Mouse (Mus musculus): ENCODE data around the gene Bcl2l2. TPM values are rescaled to one million over a fixed set of nuclear protein-coding genes. Genes with fewer than 3 reads are reported as not detected.

Bcl2l2 gene
- polyA plus RNA-seq, 1 experiment from 2014 or later: 1.2 TPM

GRCm38 (mm10) chr14:54925349-54926342 lies 42.5 kb downstream of the Bcl2l2 start, which contains the start of gene Efs:
TSS of gene Efs (minus strand) at chr14:54926126.
- peaks cover 95% of the 10 kb centered on the region for H3K27me3 ChIP-seq (replicated peaks)
- peak within 1 kb of the TSS; percentile 69 for H3K4me2 ChIP-seq
- H3K36me3 ChIP-seq: no peaks in the 10 kb centered on the region
- H3K4me3 ChIP-seq: peak within 1 kb of the TSS; percentile 45
- peaks cover 30% of the 10 kb centered on the region for H3K4me1 ChIP-seq
- peak within 1 kb of the TSS; percentile 46; the same call in 1 of the 2 replicates for H3K27ac ChIP-seq
- 7% methylated on average over 54 of the region's 57 CpGs for WGBS (ENCODE audit: insufficient replicate concordance)
- H3K9me3 ChIP-seq (replicated peaks): no peaks in the 10 kb centered on the region
- H3K9ac ChIP-seq: peak within 1 kb of the TSS; percentile 49; the same call in 1 of the 2 replicates
- ATAC-seq: 0 out of 2 replicates have a peak, but pooled peaks have one; percentile 27

GRCm38 (mm10) chr14:54926401-54927158 lies 43.4 kb downstream of the Bcl2l2 start:
- H3K9ac ChIP-seq: peak overlapping the region; percentile 49; the same call in 1 of the 2 replicates
- no peaks in the 10 kb centered on the region for H3K9me3 ChIP-seq (replicated peaks)
- H3K4me1 ChIP-seq: peaks cover 30% of the 10 kb centered on the region
- 1% methylated on average over 46 of the region's 58 CpGs for WGBS (ENCODE audit: insufficient replicate concordance)
- H3K27me3 ChIP-seq (replicated peaks): peaks cover 92% of the 10 kb centered on the region
- peak overlapping the region; percentile 69 for H3K4me2 ChIP-seq
- H3K36me3 ChIP-seq: no peaks in the 10 kb centered on the region
- 0 out of 2 replicates have a peak overlapping the region, but pooled peaks have one; percentile 46 for H3K27ac ChIP-seq
- ATAC-seq: no peak
- H3K4me3 ChIP-seq: peak overlapping the region; percentile 45

DNA sequence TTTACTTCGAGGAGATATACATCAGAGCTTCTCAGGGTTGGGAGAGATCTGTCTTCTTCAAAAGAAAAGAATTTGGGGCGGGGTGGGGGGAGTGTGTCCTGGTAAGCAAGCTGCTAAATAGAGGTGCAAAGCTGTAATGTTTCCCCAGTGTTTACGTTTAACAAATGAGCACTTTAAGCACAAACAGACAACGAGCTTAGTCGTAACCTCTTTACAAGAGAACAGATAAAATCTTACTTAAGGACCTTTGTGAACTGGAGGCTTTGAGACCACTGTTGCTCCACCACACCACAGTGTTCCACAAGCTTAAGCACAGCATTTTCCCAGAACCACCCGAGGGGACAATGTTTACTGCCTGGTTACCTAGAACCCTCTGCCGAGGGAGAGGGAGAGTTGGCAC lies 44.1 kb downstream of the Bcl2l2 start:
- peaks cover 30% of the 10 kb centered on the region for H3K4me1 ChIP-seq
- no peak overlapping the region for H3K27ac ChIP-seq
- no peaks in the 10 kb centered on the region for H3K36me3 ChIP-seq
- peaks cover 88% of the 10 kb centered on the region for H3K27me3 ChIP-seq (replicated peaks)
- no peaks in the 10 kb centered on the region for H3K9me3 ChIP-seq (replicated peaks)
- no peak for ATAC-seq
- H3K4me2 ChIP-seq: peak overlapping the region; percentile 69; the same call in 1 of the 2 replicates
- WGBS (ENCODE audit: insufficient replicate concordance): 25% methylated on average over 7 of the region's 7 CpGs
- no peak overlapping the region for H3K4me3 ChIP-seq
- no peak overlapping the region for H3K9ac ChIP-seq

DNA sequence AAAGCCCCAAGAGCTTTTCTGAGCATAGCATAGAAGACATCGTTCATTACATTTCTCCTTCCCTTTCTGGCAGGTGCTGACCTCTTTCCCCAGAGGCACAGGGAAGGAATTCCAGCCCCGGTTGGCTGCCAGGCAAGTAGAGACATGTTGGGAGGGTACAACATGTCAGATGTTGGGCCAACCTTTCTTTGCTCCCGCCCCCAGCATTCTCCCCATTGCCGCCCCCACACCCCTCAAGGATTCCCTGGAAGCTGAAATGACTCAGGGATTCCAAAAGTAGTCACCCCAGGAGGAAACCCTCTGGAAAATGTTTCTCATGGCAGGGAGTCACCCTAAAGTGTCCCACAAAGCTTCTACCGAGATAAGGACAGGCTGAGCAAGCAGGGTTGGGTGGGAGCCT lies 46.6 kb downstream of the Bcl2l2 start:
- H3K4me1 ChIP-seq: peaks cover 18% of the 10 kb centered on the region
- no peaks in the 10 kb centered on the region for H3K9me3 ChIP-seq (replicated peaks)
- H3K9ac ChIP-seq: no peak overlapping the region
- no peak overlapping the region for H3K4me3 ChIP-seq
- H3K27me3 ChIP-seq (replicated peaks): peaks cover 69% of the 10 kb centered on the region
- no peaks in the 10 kb centered on the region for H3K36me3 ChIP-seq
- H3K27ac ChIP-seq: no peak overlapping the region
- H3K4me2 ChIP-seq: no peak overlapping the region
- WGBS (ENCODE audit: insufficient replicate concordance): 61% methylated on average over 5 of the region's 5 CpGs
- no peak for ATAC-seq

DNA sequence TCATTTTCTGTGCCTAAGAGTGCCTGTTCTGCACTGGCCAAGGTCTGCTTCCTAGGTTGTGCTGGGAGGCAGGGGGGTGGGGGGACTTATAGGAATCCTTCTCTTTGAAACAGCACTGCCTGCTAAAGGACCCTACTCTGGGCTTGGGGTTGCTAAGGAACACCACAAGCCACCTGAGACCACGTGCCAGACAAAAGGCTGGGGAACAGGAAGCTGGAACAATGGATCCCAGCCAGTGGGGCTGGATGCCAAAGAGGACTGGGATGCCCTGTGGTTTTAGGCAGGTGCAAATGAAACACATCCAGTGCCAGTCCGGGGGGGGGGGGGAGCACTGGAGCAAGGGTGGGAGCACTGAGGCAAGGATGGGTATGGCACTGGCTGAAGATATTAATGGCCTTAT lies 47.3 kb downstream of the Bcl2l2 start:
- H3K27me3 ChIP-seq (replicated peaks): peaks cover 69% of the 10 kb centered on the region
- no peak overlapping the region for H3K27ac ChIP-seq
- H3K4me3 ChIP-seq: no peak overlapping the region
- 6% methylated on average over 2 of the region's 2 CpGs for WGBS (ENCODE audit: insufficient replicate concordance)
- H3K36me3 ChIP-seq: no peaks in the 10 kb centered on the region
- no peak overlapping the region for H3K9ac ChIP-seq
- peaks cover 12% of the 10 kb centered on the region for H3K4me1 ChIP-seq
- H3K4me2 ChIP-seq: no peak overlapping the region
- ATAC-seq: no peak
- no peaks in the 10 kb centered on the region for H3K9me3 ChIP-seq (replicated peaks)

DNA sequence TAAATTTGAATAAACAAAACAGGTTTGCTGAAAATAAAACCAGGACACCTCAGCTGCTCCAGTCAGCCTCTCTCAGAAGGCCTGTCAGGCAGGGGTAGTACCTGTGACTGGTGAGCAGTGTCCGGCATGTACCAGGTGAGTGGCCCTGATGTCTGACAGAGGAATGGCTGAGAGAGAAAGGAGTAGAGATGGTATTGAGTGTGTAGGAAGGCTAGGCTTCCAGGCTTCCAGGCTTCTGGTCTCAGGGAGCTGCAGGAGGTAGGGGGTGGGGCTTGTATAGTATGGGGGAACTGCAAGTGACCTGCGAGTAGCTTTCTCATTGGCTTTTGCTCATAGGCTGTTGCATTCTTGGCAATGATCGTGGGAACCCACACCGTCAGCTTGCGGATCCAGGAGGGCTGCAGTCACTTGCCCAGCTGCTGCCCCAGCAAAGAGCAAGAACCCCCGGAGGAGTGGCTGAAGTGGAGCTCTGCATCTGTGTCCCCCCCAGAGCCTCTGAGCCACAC lies 49.5 kb downstream of the Bcl2l2 start, which contains the start of gene Il25:
Gene Il25 (plus strand): TSS at position 51 of the 506 bp plus-strand sequence.
- no peak within 1 kb of the TSS for H3K4me2 ChIP-seq
- H3K27ac ChIP-seq: no peak within 1 kb of the TSS
- H3K36me3 ChIP-seq: no peaks in the 10 kb centered on the region
- no peak within 1 kb of the TSS for H3K9ac ChIP-seq
- no peak within 1 kb of the TSS for H3K4me3 ChIP-seq
- WGBS (ENCODE audit: insufficient replicate concordance): 43% methylated on average over 6 of the region's 6 CpGs
- ATAC-seq: no peak
- H3K9me3 ChIP-seq (replicated peaks): no peaks in the 10 kb centered on the region
- no peaks in the 10 kb centered on the region for H3K4me1 ChIP-seq
- peaks cover 60% of the 10 kb centered on the region for H3K27me3 ChIP-seq (replicated peaks)

DNA sequence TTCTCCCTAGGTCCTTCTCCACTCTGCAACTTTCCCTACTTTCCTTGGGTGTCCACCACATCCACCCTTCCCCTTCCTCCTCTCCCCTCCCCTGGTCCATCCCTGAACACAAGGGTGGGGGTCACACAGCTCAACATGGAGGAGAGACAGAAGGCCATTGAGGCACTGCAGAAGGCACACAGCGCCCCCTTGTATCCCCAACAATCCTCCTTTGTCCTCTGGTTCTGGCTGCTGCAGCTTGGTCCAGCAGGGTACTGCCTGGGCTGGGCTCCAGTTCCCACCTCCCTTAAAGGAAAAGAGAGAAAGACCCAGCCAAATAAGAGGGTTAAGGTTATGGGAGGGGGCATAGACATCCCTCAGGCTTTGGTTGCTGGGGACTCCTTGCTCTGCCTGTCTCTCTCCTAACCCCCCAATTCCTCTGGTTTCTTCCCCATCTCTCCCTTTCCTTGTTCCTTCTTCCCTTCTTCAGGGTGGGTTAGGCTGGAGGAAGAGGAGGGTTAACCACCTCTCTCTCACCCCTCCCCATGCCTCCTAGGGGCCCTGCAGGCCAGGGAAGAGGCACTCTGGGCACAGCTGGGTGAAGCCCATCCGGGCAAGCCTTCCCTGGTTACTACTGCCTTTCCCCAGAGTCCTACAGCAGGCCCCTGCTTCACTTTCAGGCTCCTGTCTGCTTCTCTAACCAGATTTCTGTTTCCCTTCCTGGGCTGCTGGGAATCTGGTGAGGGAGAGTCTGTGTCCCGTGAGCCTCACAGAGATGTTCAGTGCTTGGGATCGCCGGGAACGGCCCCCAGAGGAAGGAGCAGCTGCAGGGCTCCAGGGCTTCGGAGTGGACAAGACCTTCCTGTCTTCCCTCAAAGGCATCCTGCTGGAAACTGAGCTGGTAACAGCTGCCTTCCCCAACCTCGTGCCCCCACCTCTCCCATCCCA lies 53.0 kb downstream of the Bcl2l2 start, which contains the start of gene Cmtm5:
Gene Cmtm5 (plus strand): TSS at position 358 of the 927 bp plus-strand sequence.
- 35% methylated on average over 8 of the region's 8 CpGs for WGBS (ENCODE audit: insufficient replicate concordance)
- H3K4me2 ChIP-seq: no peak within 1 kb of the TSS
- H3K4me1 ChIP-seq: no peaks in the 10 kb centered on the region
- no peak for ATAC-seq
- H3K27me3 ChIP-seq (replicated peaks): peaks cover 47% of the 10 kb centered on the region
- no peak within 1 kb of the TSS for H3K27ac ChIP-seq
- no peaks in the 10 kb centered on the region for H3K36me3 ChIP-seq
- H3K9me3 ChIP-seq (replicated peaks): no peaks in the 10 kb centered on the region
- no peak within 1 kb of the TSS for H3K4me3 ChIP-seq
- no peak within 1 kb of the TSS for H3K9ac ChIP-seq

GRCm38 (mm10) chr14:54936831-54937160 lies 53.6 kb downstream of the Bcl2l2 start:
- no peak for ATAC-seq
- H3K27ac ChIP-seq: no peak overlapping the region
- H3K9ac ChIP-seq: no peak overlapping the region
- no peaks in the 10 kb centered on the region for H3K36me3 ChIP-seq
- H3K4me1 ChIP-seq: no peaks in the 10 kb centered on the region
- 19% methylated on average over 6 of the region's 6 CpGs for WGBS (ENCODE audit: insufficient replicate concordance)
- H3K27me3 ChIP-seq (replicated peaks): peaks cover 45% of the 10 kb centered on the region
- H3K4me2 ChIP-seq: no peak overlapping the region
- no peaks in the 10 kb centered on the region for H3K9me3 ChIP-seq (replicated peaks)
- no peak overlapping the region for H3K4me3 ChIP-seq

- 68% methylated on average over 16 of the region's 16 CpGs for WGBS (ENCODE audit: insufficient replicate concordance)
- H3K4me3 ChIP-seq: no peak overlapping the region
- ATAC-seq: no peak
- peaks cover 45% of the 10 kb centered on the region for H3K27me3 ChIP-seq (replicated peaks)
- no peak overlapping the region for H3K4me2 ChIP-seq
- H3K27ac ChIP-seq: no peak overlapping the region
- no peaks in the 10 kb centered on the region for H3K36me3 ChIP-seq
- H3K9ac ChIP-seq: no peak overlapping the region
- H3K4me1 ChIP-seq: no peaks in the 10 kb centered on the region
- H3K9me3 ChIP-seq (replicated peaks): no peaks in the 10 kb centered on the region
Measured at GRCm38 (mm10) chr14:54937361-54938182, 54.4 kb downstream of the Bcl2l2 start.

Data from liver, embryonic 12.5 days (tissue).